8 mouse cellular contexts compared by ENCODE assay signal in genomic region chr5:35925171-35925634, GRCm38 (mm10). TPM values are rescaled to one million over a fixed set of nuclear protein-coding genes. Genes with fewer than 3 reads are reported as not detected.
A peak's percentile ranks its signal among the peaks of the same experiment; 100 is the strongest.
DNase-seq lines count a peak whose midpoint lies in the region; ATAC-seq and TF ChIP-seq lines count a peak whose summit lies in the region.

No protein-coding gene starts in this region.

- peak overlapping the region; percentile 34; the same call in 1 of the 2 replicates for H3K27ac ChIP-seq in lung, postnatal 0 days (ENCODE audit: low read length)
- H3K27ac ChIP-seq in forebrain, postnatal 0 days (ENCODE audit: low read depth, low read length): peak overlapping the region; percentile 15; the same call in 1 of the 2 replicates
- peak overlapping the region; percentile 45; the same call in 1 of the 2 replicates for H3K27ac ChIP-seq in hindbrain, embryonic 16.5 days (ENCODE audit: low read depth, low read length)
- peak overlapping the region; percentile 68; the same call in 1 of the 2 replicates for H3K27ac ChIP-seq in limb, embryonic 12.5 days

- no peak for TF ChIP-seq EP300 in lung, postnatal 0 days (IDR thresholded peaks at IDR 0.05)

- H3K36me3 ChIP-seq in lung, postnatal 0 days (ENCODE audit: insufficient read depth, low read length): no peaks in the 10 kb centered on the region
- no peaks in the 10 kb centered on the region for H3K36me3 ChIP-seq in forebrain, postnatal 0 days (ENCODE audit: insufficient read depth)
- H3K36me3 ChIP-seq in hindbrain, embryonic 16.5 days (ENCODE audit: control insufficient read depth, insufficient read depth, low read length): no peaks in the 10 kb centered on the region
- H3K36me3 ChIP-seq in limb, embryonic 12.5 days: no peaks in the 10 kb centered on the region

- H3K4me2 ChIP-seq in lung, postnatal 0 days (replicated peaks; ENCODE audit: low read depth, low read length): no peak overlapping the region
- H3K4me2 ChIP-seq in forebrain, postnatal 0 days (ENCODE audit: low read depth): no peak overlapping the region
- H3K4me2 ChIP-seq in hindbrain, embryonic 16.5 days (ENCODE audit: low read length): no peak overlapping the region
- no peak overlapping the region for H3K4me2 ChIP-seq in limb, embryonic 12.5 days

- H3K27me3 ChIP-seq in lung, postnatal 0 days (replicated peaks; ENCODE audit: insufficient read depth, low read length): no peaks in the 10 kb centered on the region
- no peaks in the 10 kb centered on the region for H3K27me3 ChIP-seq in forebrain, postnatal 0 days (ENCODE audit: insufficient read depth, low read length)
- H3K27me3 ChIP-seq in hindbrain, embryonic 16.5 days (replicated peaks; ENCODE audit: control insufficient read depth, insufficient read depth, low read length): no peaks in the 10 kb centered on the region
- H3K27me3 ChIP-seq in limb, embryonic 12.5 days: no peaks in the 10 kb centered on the region

- TF ChIP-seq CTCF in lung, postnatal 0 days (IDR thresholded peaks at IDR 0.05): no peak
- no peak for TF ChIP-seq CTCF in forebrain, postnatal 0 days (IDR thresholded peaks at IDR 0.05; ENCODE audit: low read depth)

- no peaks in the 10 kb centered on the region for H3K9me3 ChIP-seq in lung, postnatal 0 days (ENCODE audit: low read length)
- no peaks in the 10 kb centered on the region for H3K9me3 ChIP-seq in forebrain, postnatal 0 days (ENCODE audit: low read length)
- H3K9me3 ChIP-seq in hindbrain, embryonic 16.5 days (ENCODE audit: control insufficient read depth, low read length): no peaks in the 10 kb centered on the region
- H3K9me3 ChIP-seq in limb, embryonic 12.5 days: no peaks in the 10 kb centered on the region

- no peak for ATAC-seq in lung, postnatal 0 days
- peak; percentile 83 for ATAC-seq in forebrain, postnatal 0 days
- peak; percentile 53 for ATAC-seq in hindbrain, embryonic 16.5 days
- ATAC-seq in limb, embryonic 12.5 days (ENCODE audit: insufficient number of reproducible peaks, insufficient read depth, low FRiP score, low TSS enrichment, low read depth): no peak

- no peak overlapping the region for H3K4me3 ChIP-seq in lung, postnatal 0 days (ENCODE audit: low read depth, low read length)
- H3K4me3 ChIP-seq in forebrain, postnatal 0 days (ENCODE audit: low read depth, low read length): no peak overlapping the region
- H3K4me3 ChIP-seq in hindbrain, embryonic 16.5 days (ENCODE audit: low read length): no peak overlapping the region
- no peak overlapping the region for H3K4me3 ChIP-seq in limb, embryonic 12.5 days (replicated peaks)

- DNase-seq in lung, postnatal 0 days (ENCODE audit: low spot score): no peak
- DNase-seq in lung, adult 18-20 months: no peak
- DNase-seq in forebrain, postnatal 0 days: peak; percentile 78
- DNase-seq in right cerebral cortex, postnatal 4 days: peak; percentile 33
- DNase-seq in urinary bladder, postnatal 36 days (ENCODE audit: low spot score in 2 of 2): no peak
- DNase-seq in yolk sac, embryonic 10.5 days (ENCODE audit: low spot score): no peak

- peaks cover 14% of the 10 kb centered on the region; the same call in 1 of the 2 replicates for H3K4me1 ChIP-seq in lung, postnatal 0 days (ENCODE audit: insufficient read depth, low read depth, low read length)
- peaks cover 16% of the 10 kb centered on the region; the same call in 1 of the 2 replicates for H3K4me1 ChIP-seq in forebrain, postnatal 0 days (ENCODE audit: insufficient read depth)
- H3K4me1 ChIP-seq in hindbrain, embryonic 16.5 days (ENCODE audit: control insufficient read depth, insufficient read depth, low read depth, low read length): peaks cover 44% of the 10 kb centered on the region
- H3K4me1 ChIP-seq in limb, embryonic 12.5 days (replicated peaks): peaks cover 69% of the 10 kb centered on the region

- no peak overlapping the region for H3K9ac ChIP-seq in lung, postnatal 0 days (replicated peaks; ENCODE audit: low read depth)
- H3K9ac ChIP-seq in forebrain, postnatal 0 days: no peak overlapping the region
- H3K9ac ChIP-seq in hindbrain, embryonic 16.5 days (ENCODE audit: low read depth, low read length): 0 out of 2 replicates have a peak overlapping the region, but pooled peaks have one; percentile 4
- H3K9ac ChIP-seq in limb, embryonic 12.5 days (replicated peaks): no peak overlapping the region

- WGBS in lung, postnatal 0 days: 69% methylated on average over 11 of the region's 12 CpGs
- WGBS in forebrain, postnatal 0 days: 50% methylated on average over 12 of the region's 12 CpGs
- WGBS in hindbrain, embryonic 16.5 days: 30% methylated on average over 12 of the region's 12 CpGs
- 15% methylated on average over 12 of the region's 12 CpGs for WGBS in limb, embryonic 12.5 days

RNA-seq across cellular contexts. Expression of gene Afap1, which starts 32.1 kb away (rescaled TPM):
- 12.9 and 14.7 TPM in 2 replicates for polyA plus RNA-seq in lung, postnatal 0 days (2015; fragmentation: Nextera tagmentation; extraction: Ambion mirVana)
- 44.2 and 48.2 TPM in 2 replicates for total RNA-seq in forebrain, postnatal 0 days (2014; rRNA removed)
- 45.6 and 49.3 TPM in 2 replicates for polyA plus RNA-seq in forebrain, postnatal 0 days (2015; fragmentation: Nextera tagmentation; extraction: Ambion mirVana)
- polyA plus RNA-seq in hindbrain, embryonic 16.5 days (2015; fragmentation: Nextera tagmentation; extraction: Ambion mirVana): 54.8 and 69.4 TPM in 2 replicates
- polyA plus RNA-seq in limb, embryonic 12.5 days (2016; fragmentation: Nextera tagmentation; extraction: Ambion mirVana): 15.4 and 16.6 TPM in 2 replicates

Comparison
In these comparisons a context has a peak if more than half of its experiments do, and no peak if none do; other contexts are left out.
1. ATAC-seq: peak in forebrain, postnatal 0 days (single experiment) and hindbrain, embryonic 16.5 days (single experiment); none in lung, postnatal 0 days (single experiment) and limb, embryonic 12.5 days (single experiment).
2. DNase-seq: peak in forebrain, postnatal 0 days (single experiment) and right cerebral cortex, postnatal 4 days (single experiment); none in lung, postnatal 0 days (single experiment), lung, adult 18-20 months (0 of 2), urinary bladder, postnatal 36 days (0 of 2) and yolk sac, embryonic 10.5 days (single experiment).
3. H3K27ac ChIP-seq: peak in every context shown above with its lines; median percentile 68 in limb, embryonic 12.5 days; 45 in hindbrain, embryonic 16.5 days; 34 in lung, postnatal 0 days; 15 in forebrain, postnatal 0 days.